Mouse (Mus musculus) cerebellum, postnatal 36 days (tissue): ENCODE data around the gene Wdr63.

Experiments
- DNase-seq, 2 experiments: peaks; one replicate each; pipeline ENCODE4 v3.0.0; 2021 to 2022; ENCODE audit warnings: mixed read lengths in 2 of 2

Wdr63 gene

DNA sequence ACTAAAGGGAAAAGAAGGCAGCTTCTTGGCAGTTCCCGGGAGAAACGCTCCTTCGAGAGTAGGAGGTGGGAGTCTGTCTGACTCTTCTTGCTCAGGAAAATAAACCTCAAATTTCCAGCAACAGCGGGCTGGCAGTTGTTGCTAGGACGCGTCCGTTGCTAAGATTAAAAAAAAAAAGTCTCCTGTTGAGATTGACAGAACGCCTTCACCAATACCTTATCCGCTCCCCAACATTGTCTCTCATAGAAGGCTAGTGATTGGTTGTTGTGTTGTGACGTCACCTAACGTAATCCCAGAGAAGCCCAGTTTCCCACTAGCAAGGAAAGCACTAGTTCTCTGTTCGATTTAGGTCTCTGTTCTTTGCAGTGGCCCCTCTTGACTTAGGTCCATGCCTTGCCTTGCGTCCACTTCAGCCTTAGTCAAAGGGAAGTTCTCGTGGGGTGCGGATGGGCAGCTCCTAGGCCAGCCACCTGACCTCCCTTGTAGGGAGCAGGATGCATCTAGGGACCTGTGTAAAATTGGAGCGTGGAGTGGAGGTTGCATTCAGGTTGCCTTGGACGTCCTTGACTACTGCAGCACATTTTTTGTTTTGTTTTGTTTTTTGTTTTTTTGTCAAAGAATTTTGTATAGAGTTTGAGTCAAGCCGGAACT is at the start of gene Wdr63:
Gene Wdr63 (minus strand): TSS at position 210 of the 651 bp plus-strand sequence.
- DNase-seq = peak; percentile 15 to 53

- DNase-seq = no peak
Observed at GRCm38 (mm10) chr3:146156811-146157210, 48.9 kb upstream of the Wdr63 start.

DNA sequence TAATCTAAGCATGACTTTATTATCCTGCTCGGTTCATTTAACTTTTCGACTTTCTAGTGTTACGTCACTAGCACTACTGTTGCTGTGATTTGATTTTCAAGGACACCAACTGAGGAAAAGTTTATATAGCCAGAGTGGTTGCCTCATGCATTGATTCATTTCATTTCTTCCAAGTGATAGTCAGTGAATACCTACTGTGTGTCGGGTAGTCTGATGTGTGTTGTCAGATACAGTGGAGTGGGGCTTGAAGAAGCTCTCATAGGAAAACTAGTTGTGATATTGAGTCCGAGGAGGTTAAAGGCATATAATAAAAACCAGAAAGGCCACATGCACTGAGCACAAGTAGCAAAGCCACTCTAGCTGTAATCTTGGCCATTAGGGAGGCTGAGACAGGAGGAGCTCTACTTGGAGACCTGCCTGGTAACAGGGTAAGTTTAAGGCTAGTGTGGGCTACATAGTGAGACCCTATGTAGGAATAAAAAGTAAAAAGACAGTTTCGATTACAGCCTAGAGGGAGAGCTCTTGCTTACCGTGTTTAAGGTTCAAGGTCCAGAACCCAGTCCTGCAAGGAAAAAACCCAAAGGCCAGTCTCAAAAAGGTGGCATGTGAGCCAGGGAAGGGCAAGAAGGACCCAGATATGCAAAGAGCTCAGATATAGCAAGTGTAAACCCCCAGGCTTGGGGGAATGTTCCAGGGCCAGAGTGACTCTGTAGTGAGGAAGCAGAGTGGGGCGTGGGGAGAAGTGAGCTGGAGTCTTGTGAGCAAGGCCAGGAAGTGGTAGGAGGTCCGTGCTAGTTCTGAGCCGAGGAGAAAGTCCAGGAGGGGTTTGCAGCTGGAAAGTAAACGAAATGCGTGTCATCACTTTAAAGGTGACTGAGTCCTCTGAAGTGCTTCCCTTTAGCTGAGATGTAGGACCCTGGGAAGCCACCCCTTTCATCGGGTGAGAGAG is 48.0 kb upstream of the Wdr63 start:
- DNase-seq = no peak

DNA sequence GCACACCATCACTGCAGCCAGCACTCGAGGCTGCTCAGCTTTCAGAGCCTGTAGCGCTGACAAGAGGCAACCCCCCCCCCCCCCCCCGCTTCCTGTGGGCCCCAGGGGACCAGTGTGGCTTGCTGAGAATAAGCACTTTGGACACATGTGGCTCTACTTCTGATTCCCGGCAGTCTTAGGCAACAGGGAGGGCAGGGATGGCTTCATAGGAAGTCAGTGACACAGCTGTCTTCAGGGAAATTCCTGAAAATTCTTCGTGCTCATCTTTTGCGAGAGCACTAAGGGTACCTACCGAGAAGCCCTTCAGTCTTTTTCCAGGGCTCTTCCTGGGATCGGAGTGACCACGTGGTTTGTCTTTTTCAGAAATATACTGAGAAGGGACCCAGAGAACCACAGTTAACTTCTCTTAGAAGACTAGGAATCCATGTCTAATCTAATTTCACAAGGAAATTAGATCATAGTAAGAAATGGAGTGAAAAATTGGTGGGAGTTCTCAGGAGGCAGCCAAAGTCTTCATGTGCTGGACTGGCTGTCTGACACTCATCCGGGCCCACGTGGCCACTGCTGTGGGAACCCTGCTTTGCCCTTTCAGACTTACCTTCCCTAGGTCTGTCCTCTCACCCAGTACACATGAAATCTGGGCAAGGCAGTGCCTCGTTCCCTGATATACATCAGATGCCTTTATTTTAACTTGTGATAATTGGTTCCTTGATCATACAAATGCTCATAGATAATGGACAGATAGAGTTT is 46.1 kb upstream of the Wdr63 start:
- DNase-seq = no peak

GRCm38 (mm10) chr3:146152913-146153312 is 45.0 kb upstream of the Wdr63 start:
- DNase-seq = no peak

- DNase-seq = no peak
Observed at GRCm38 (mm10) chr3:146152348-146152747, 44.4 kb upstream of the Wdr63 start.

GRCm38 (mm10) chr3:146151755-146152154 is 43.8 kb upstream of the Wdr63 start:
- DNase-seq = no peak

- DNase-seq = no peak
Observed at GRCm38 (mm10) chr3:146151328-146151727, 43.4 kb upstream of the Wdr63 start.

DNA sequence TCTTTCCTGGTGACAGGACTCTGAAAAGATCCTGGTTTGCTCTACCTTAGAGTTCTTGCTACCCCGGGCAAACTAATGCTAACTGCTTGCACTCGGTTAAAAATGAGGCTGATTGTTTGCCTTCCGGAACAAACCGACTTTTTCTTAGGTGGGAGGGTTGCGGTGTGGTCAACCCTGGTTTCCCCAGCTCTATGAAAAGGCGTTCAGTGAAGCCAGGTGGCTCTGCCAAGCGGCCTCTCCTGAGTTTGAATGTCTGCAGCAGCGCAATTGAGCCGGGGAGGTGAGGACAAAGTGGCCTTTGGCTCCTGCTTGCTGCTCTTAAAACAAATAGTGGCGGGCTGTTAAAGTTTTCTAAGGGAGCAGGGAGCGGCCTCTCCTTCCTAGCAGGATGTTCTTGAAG is 42.6 kb upstream of the Wdr63 start:
- no peak for DNase-seq

DNA sequence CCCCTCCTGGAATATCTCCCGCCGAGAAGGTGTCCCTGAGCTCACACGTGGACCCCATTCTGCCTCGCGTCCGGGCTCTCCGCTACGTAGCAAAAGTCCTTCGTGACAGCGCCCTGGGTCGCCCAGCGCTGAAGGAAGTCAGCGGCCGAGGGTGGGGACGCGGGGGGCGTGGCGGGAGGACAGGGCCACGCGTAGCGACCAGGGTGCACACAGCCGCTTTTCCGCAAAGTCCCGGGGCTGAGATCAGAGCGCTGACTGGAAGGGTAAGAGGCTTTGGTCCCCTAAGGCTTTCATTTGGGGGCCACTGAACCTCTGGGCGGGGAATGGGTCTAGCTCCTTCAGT is 42.1 kb upstream of the Wdr63 start:
- no peak for DNase-seq

DNA sequence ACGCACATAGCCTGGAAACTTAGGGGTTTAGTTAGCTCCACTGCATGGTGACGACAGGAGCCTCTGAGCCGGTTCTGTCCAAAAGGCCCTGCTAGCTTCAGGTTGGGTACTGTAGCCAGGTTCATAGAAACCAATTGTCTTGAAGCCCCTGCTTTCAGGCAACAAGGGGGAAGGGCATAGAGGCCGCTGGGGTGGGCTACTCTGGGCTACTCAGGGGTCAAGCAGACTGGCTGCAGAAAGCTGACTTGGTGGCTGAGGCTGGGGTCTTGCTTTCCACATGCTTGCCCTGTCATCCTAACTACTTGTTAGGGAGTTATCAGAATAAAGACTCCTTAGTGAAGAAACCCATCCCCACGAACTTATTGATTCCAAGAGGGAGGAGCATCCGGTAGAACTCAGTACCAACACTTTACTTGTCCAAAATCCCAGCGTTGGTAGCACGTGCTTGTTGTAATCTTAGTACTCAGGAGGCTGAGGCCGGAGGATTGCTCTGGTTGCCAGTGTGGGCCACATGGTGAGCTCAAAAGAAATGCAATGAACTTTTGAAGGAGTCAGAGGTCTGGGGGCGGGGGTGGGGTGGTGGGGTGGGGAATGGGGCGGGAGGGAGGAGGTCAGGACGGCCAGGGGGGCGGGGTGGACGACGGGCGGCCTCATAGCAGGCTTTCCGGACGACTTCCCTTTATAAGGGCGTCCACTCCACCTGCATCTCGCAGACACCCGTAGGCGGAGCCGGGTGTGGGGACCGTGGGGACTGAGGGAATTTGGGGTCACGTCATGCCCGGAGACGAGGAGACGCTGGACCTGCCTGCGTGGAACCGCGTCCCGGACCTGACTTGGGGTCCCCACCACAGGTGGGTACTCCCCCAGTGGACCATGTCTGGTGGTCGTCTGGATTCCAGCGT is 41.5 kb upstream of the Wdr63 start, which contains the start of gene Mcoln2:
Gene Mcoln2 (plus strand): TSS at position 678 of the 902 bp plus-strand sequence.
- DNase-seq = no peak

DNA sequence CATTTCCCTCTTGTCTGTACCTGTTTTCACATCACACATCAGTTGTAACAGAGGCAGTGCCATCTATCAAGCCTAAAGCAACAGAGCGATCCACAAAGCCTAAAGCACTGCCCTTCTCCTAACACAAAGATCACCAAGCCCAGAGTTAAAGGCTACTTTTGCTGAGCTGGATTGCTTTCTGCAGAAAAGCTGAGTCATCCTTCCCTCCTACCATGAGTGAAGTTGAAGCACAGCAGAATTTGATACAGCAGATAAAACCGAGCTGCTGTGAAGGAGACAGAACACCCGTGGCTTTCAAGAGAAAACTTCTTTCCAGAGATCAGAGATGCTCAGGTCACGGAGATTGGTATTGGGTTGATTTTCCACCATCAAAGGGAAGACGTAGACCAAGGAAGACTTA is 38.2 kb upstream of the Wdr63 start:
- no peak for DNase-seq

GRCm38 (mm10) chr3:146145501-146145900 is 37.6 kb upstream of the Wdr63 start:
- DNase-seq = no peak

DNA sequence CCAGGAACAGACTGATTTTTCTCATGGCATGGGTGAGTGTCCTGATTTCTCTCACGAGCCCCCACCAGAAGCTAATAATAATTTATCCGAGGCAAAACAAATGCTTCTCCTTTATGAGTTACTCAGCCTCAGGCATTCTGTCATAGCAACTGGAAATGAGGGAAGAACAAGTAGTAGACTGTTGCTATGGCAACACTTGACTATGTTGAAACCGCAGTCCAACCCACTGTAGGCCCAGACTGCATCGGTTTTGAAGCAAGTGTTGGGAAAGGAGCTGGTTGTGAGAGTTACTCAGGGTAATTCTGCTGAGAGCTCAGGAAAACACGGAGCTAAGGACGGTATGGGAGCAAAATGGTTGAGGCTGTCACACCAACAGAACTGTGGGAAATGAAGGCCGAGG is 34.6 kb upstream of the Wdr63 start:
- DNase-seq = no peak

- DNase-seq = no peak
Observed at GRCm38 (mm10) chr3:146140276-146140675, 32.3 kb upstream of the Wdr63 start.

GRCm38 (mm10) chr3:146136422-146136821 is 28.5 kb upstream of the Wdr63 start:
- no peak for DNase-seq

DNA sequence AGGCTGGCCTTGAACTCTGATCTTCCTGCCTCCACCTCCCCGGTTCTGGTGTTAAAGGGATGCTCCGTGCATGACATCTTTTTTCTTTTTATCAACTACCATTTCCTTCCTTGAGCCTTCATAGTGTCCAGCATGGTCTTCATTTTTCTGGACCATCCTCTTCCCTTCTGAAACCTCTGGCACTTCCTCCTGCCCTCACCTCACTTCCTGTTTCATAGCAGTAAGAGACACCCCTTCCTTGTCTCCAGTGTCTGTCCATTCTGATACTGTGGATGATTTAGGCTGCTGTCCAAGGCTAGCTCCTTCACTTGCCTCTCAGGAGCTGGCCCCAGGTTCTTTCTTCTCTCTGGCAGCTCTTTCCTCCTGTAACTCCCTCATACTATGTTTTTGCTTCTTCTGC is 27.5 kb upstream of the Wdr63 start:
- no peak for DNase-seq

DNA sequence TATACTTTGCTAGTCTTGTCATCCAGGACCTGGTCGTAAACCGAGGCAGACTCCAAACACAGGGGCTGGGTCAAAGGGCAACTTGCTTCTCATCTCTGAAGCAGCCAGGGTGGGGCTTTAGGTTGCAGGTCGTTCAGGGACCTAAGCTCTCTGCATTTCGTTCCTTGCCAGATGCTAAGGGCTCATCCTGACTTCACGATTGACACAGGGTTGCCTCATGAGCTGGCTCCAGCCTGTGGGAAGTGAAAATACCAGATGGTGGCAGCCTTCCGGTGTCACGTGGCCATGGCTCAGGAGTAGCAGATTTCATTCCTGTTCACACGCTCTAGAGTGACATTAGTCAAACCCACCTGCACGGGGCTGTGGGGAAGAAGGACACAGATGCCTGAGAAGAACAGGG is 26.9 kb upstream of the Wdr63 start:
- DNase-seq = no peak

- no peak for DNase-seq
Observed at GRCm38 (mm10) chr3:146127205-146127604, 19.3 kb upstream of the Wdr63 start.

DNA sequence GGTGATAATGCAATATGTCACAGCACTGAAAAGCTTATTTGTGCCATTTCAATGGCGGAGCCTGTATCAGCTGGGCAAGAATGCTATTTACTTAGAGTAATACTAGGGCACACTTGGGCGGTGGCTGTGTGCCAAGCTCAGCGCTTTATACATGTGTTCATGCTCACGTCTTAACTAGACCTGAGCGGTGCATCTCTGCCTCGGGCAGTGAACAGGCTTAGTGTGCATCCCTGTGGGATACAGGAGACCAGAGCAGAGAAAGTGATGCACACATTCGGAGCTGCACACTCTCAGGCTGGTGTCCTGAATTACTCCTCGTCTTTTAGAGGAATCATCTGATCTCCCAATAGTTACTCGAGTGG is 15.5 kb upstream of the Wdr63 start:
- no peak for DNase-seq

DNA sequence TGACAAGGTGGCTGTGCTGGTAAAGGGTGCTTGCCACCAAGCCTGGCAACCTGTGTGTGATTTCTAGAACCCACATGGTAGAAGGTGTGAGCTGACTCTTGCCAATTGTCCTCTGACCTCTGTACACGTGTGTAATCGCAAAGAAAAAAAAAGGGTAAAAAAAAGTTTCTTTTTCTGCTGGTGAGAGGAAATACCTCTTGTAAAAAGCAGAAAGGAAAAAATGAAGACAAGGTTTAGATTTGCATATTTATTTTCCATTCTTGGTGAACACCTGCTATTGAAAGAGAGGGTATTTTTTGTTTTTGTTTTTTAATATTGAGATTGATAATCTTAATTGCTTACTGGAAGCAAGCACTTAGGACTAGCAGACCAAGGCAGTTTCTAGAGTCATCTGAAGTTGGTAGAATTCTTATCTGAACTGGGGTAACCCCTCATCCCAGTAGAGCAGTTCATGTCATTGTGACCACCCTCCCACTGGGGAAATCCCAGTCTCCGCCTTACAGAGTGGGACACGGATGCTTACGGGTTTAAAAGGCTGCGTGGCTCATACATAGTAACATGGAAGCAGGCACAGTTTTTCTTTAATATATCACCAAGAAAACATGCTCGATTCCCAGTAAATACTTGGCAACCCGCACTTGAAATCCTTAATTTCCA is 15.0 kb upstream of the Wdr63 start:
- no peak for DNase-seq

- no peak for DNase-seq
Observed at GRCm38 (mm10) chr3:146122125-146122420, 14.1 kb upstream of the Wdr63 start.
